Mouse (Mus musculus) left cerebral cortex, adult 2 months (tissue): Measurements from ENCODE around the gene Egfem1. TPM values are rescaled to one million over a fixed set of nuclear protein-coding genes. Genes with fewer than 3 reads are reported as not detected.
A peak's percentile ranks its signal among the peaks of the same experiment; 100 is the strongest.

ENCODE experiments used
- DNase-seq, 2 experiments: peaks; one replicate each; pipeline ENCODE4 v3.0.0; 2021 to 2022; ENCODE audit warnings: low spot score in 2 of 2, mixed read lengths in 1 of 2; ENCODE audit errors: extremely low spot score in 1 of 2
- H3K27ac ChIP-seq: fragments of 200-600 bp; 2 replicates; pipeline ENCODE4 v1.8.1; 2022
- H3K4me3 ChIP-seq: fragments of 200-600 bp; 2 replicates; pipeline ENCODE4 v1.8.1; 2022
- CTCF ChIP-seq: fragments of 200-600 bp; IDR thresholded peaks from 2 replicates; pipeline ENCODE4 v1.8.1; 2022; ENCODE audit warnings: antibody characterized with exemption, mild to moderate bottlenecking, moderate library complexity
- intact Hi-C: fragments of 180-260 bp; cut with DNase I; formaldehyde crosslinking; loops from one replicate; pipeline ENCODE4 v1.15.1; 2025
- total RNA-seq, 2 experiments: library from RNA; stranded (reverse); gene quantifications; 2 replicates each; pipeline ENCODE4 v1.2.3; 2021

Egfem1 gene
- total RNA-seq, 2 experiments from 2014 or later = 16.9 to 21.8 TPM

GRCm38 (mm10) chr3:29135176-29136064 is 53.6 kb downstream of the Egfem1 start:
- 0 out of 2 replicates have a peak overlapping the region, but pooled peaks have one; percentile 6 for H3K27ac ChIP-seq

GRCm38 (mm10) chr3:29136065-29136955 is 54.5 kb downstream of the Egfem1 start:
- intact Hi-C loops = no loop called here
- TF ChIP-seq CTCF = no peak
- Histone ChIP-seq H3K4me3 (no peak overlapping the region), H3K27ac (0 out of 2 replicates have a peak overlapping the region, but pooled peaks have one; percentile 6)
- no peak for DNase-seq

More at GRCm38 (mm10) chr3:29135176-29136064, 53.6 kb downstream of the Egfem1 start:
- H3K4me3 ChIP-seq = no peak overlapping the region
- no peak for DNase-seq
- TF ChIP-seq CTCF = no peak
- intact Hi-C loops = no loop called here

GRCm38 (mm10) chr3:29168401-29168800 is 86.6 kb downstream of the Egfem1 start:
- TF ChIP-seq CTCF = no peak
- no peak for DNase-seq
- Histone ChIP-seq H3K4me3 (no peak overlapping the region), H3K27ac (no peak overlapping the region)
- intact Hi-C loops = no loop called here

GRCm38 (mm10) chr3:29169003-29169402 is 87.2 kb downstream of the Egfem1 start:
- H3K4me3 ChIP-seq = no peak overlapping the region
- no peak for TF ChIP-seq CTCF
- H3K27ac ChIP-seq = no peak overlapping the region
- intact Hi-C loops = no loop called here
- DNase-seq = no peak

GRCm38 (mm10) chr3:29176991-29177390 is 95.2 kb downstream of the Egfem1 start:
- no peak for TF ChIP-seq CTCF
- no peak for DNase-seq
- intact Hi-C loops = no loop called here

GRCm38 (mm10) chr3:29182988-29183387 is 101.2 kb downstream of the Egfem1 start:
- H3K4me3 ChIP-seq = no peak overlapping the region
- no peak overlapping the region for H3K27ac ChIP-seq
- intact Hi-C loops = no loop called here
- TF ChIP-seq CTCF = no peak
- DNase-seq = no peak

More at GRCm38 (mm10) chr3:29176991-29177390, 95.2 kb downstream of the Egfem1 start:
- H3K4me3 ChIP-seq = no peak overlapping the region
- no peak overlapping the region for H3K27ac ChIP-seq

- no peak for DNase-seq
- H3K4me3 ChIP-seq = no peak overlapping the region
- H3K27ac ChIP-seq = no peak overlapping the region
- intact Hi-C loops = no loop called here
- no peak for TF ChIP-seq CTCF
Observed at GRCm38 (mm10) chr3:29183615-29184198, 101.9 kb downstream of the Egfem1 start.

GRCm38 (mm10) chr3:29184486-29185241 is 102.8 kb downstream of the Egfem1 start:
- intact Hi-C loops = no loop called here
- no peak for DNase-seq
- Histone ChIP-seq H3K4me3 (no peak overlapping the region), H3K27ac (no peak overlapping the region)
- TF ChIP-seq CTCF = no peak

- Histone ChIP-seq H3K27ac (no peak overlapping the region), H3K4me3 (no peak overlapping the region)
- intact Hi-C loops = no loop called here
- no peak for DNase-seq
- TF ChIP-seq CTCF = no peak
Observed at GRCm38 (mm10) chr3:29190263-29190662, 108.4 kb downstream of the Egfem1 start.

- no peak for TF ChIP-seq CTCF
Observed at GRCm38 (mm10) chr3:29197727-29198512, 116.1 kb downstream of the Egfem1 start.

More at GRCm38 (mm10) chr3:29197727-29198512, 116.1 kb downstream of the Egfem1 start:
- Histone ChIP-seq H3K27ac (no peak overlapping the region), H3K4me3 (no peak overlapping the region)
- no peak for DNase-seq
- intact Hi-C loops = no loop called here
